Comparison of ENCODE assay signal across 24 mouse cellular contexts in genomic region chr13:81729102-81729501, GRCm38 (mm10). TPM values are rescaled to one million over a fixed set of nuclear protein-coding genes. Genes with fewer than 3 reads are reported as not detected.
DNase-seq lines count a peak whose midpoint lies in the region; ATAC-seq lines count a peak whose summit lies in the region.
"Had no signal": no experiment of that assay in that cellular context is flagged by ENCODE, and none has a peak within 500 bp of the region (broad histone marks: within the 10 kb centered on the region; RNA-seq: fewer than 3 reads in every experiment).

No protein-coding gene starts in this region.

- H3K27ac ChIP-seq in neural tube, embryonic 13.5 days (replicated peaks) = 0 out of 2 replicates have a peak overlapping the region, but pooled peaks have one; percentile 29
- H3K27ac ChIP-seq: forebrain, embryonic 10.5 days; forebrain, embryonic 13.5 days; hindbrain, embryonic 14.5 days; hindbrain, postnatal 0 days had no signal

- H3K4me2 ChIP-seq in neural tube, embryonic 13.5 days = no peak overlapping the region
- H3K4me2 ChIP-seq: forebrain, embryonic 13.5 days; heart, embryonic 11.5 days; hindbrain, embryonic 14.5 days had no signal

- no peak overlapping the region for H3K4me3 ChIP-seq in neural tube, embryonic 13.5 days
- H3K4me3 ChIP-seq: forebrain, embryonic 10.5 days; forebrain, embryonic 13.5 days had no signal

- no peak; the same call in 1 of the 2 replicates for ATAC-seq in neural tube, embryonic 13.5 days (ENCODE audit: low read depth)
- ATAC-seq: forebrain, embryonic 13.5 days; forebrain, embryonic 16.5 days; hindbrain, postnatal 0 days; inflammation-experienced regulatory T-cells, adult 6 months; intestine, embryonic 16.5 days; Patski had no signal

- no peaks in the 10 kb centered on the region for H3K9me3 ChIP-seq in neural tube, embryonic 13.5 days
- H3K9me3 ChIP-seq: forebrain, embryonic 10.5 days; forebrain, embryonic 13.5 days had no signal

- DNase-seq in embryo, embryonic 10 days (ENCODE audit: low spot score) = peak; percentile 10
- no peak for DNase-seq in embryo, embryonic 9.5 days (ENCODE audit: extremely low spot score)
- no peak for DNase-seq in neural tube, embryonic 10.5 days (ENCODE audit: extremely low spot score, low spot score)
- peak; percentile 31 for DNase-seq in mesoderm, embryonic 11.5 days (ENCODE audit: low read depth, low spot score)
- no peak for DNase-seq in cerebellum, adult 18-20 months
- no peak for DNase-seq in layer of hippocampus, postnatal 14 days (ENCODE audit: low spot score in 2 of 2)
- DNase-seq: adrenal gland, adult 8-10 months; adrenal gland, postnatal 36 days; cerebellum, adult 11 months; cerebellum, adult 8-10 months; cerebellum, postnatal 10 days; cerebellum, postnatal 36 days; gastrocnemius, postnatal 10 days; gastrocnemius, postnatal 36 days had no signal

- no peaks in the 10 kb centered on the region for H3K36me3 ChIP-seq in neural tube, embryonic 13.5 days
- H3K36me3 ChIP-seq: forebrain, embryonic 10.5 days had no signal

- WGBS in neural tube, embryonic 13.5 days = 62% methylated on average over 4 of the region's 4 CpGs

- H3K4me1 ChIP-seq in neural tube, embryonic 13.5 days (replicated peaks) = no peaks in the 10 kb centered on the region
- H3K4me1 ChIP-seq: forebrain, embryonic 10.5 days; forebrain, embryonic 13.5 days had no signal

- no peak overlapping the region for H3K9ac ChIP-seq in neural tube, embryonic 13.5 days
- H3K9ac ChIP-seq: forebrain, embryonic 13.5 days; hindbrain, embryonic 14.5 days had no signal

- H3K27me3 ChIP-seq in neural tube, embryonic 13.5 days = no peaks in the 10 kb centered on the region
- H3K27me3 ChIP-seq: forebrain, embryonic 13.5 days; Patski had no signal

RNA-seq across cellular contexts. Expression of gene Mblac2, which starts 18.0 kb away (rescaled TPM):
- polyA plus RNA-seq in neural tube, embryonic 13.5 days (2015; fragmentation: Nextera tagmentation; extraction: Ambion mirVana) = 34.5 and 34.8 TPM in 2 replicates
- total RNA-seq in layer of hippocampus, postnatal 14 days (2021) = 10 to 100 TPM; 28.4 to 29.2 TPM

RNA-seq across cellular contexts. Expression of gene Polr3g, which starts 18.3 kb away (rescaled TPM):
- 5.9 and 6.7 TPM in 2 replicates for polyA plus RNA-seq in neural tube, embryonic 13.5 days (2015; fragmentation: Nextera tagmentation; extraction: Ambion mirVana)
- total RNA-seq in layer of hippocampus, postnatal 14 days (2021) = 1 to 10 TPM; 3.6 to 4.7 TPM

RNA-seq across cellular contexts. Expression of gene Cetn3, which starts 53.8 kb away (rescaled TPM):
- polyA plus RNA-seq in neural tube, embryonic 13.5 days (2015; fragmentation: Nextera tagmentation; extraction: Ambion mirVana) = 231 and 259 TPM in 2 replicates
- 100 to 1,000 TPM; 116 to 124 TPM for total RNA-seq in layer of hippocampus, postnatal 14 days (2021)

Comparison
In these comparisons a context has a peak if more than half of its experiments do, and no peak if none do; other contexts are left out.
1. DNase-seq: peak in embryo, embryonic 10 days (single experiment) and mesoderm, embryonic 11.5 days (single experiment); none in embryo, embryonic 9.5 days (single experiment), neural tube, embryonic 10.5 days (single experiment), cerebellum, adult 18-20 months (0 of 2) and layer of hippocampus, postnatal 14 days (0 of 2).